Mouse (Mus musculus) hindbrain, embryonic 14.5 days (tissue): Measurements from ENCODE around the gene Olfr285. TPM values are rescaled to one million over a fixed set of nuclear protein-coding genes. Genes with fewer than 3 reads are reported as not detected.

ENCODE experiments used
- polyA plus RNA-seq: library from polyadenylated mRNA; unstranded; fragments of >200 nt; fragmentation: Nextera tagmentation; extraction: Ambion mirVana; gene quantifications from 2 replicates; pipeline ENCODE4 v1.2.1, GENCODE M21; 2014

Gene Olfr285
- polyA plus RNA-seq, 1 experiment from 2014 or later: not detected

Other genes starting within 250 kb of the Olfr285 start
- gene Pfkm, start 224.8 kb downstream of the Olfr285 start, polyA plus RNA-seq: 77.6 and 83.0 TPM in 2 replicates
- gene Senp1, start 223.6 kb downstream of the Olfr285 start, polyA plus RNA-seq: 22.9 and 23.6 TPM in 2 replicates
- gene Asb8, start 151.7 kb downstream of the Olfr285 start, polyA plus RNA-seq: 66.2 and 66.8 TPM in 2 replicates
- 98.1 and 125 TPM in 2 replicates for gene Ccdc184, start 150.2 kb downstream of the Olfr285 start, polyA plus RNA-seq
- not detected in 2 replicates for gene Olfr288, start 121.8 kb downstream of the Olfr285 start, polyA plus RNA-seq
- not detected in 2 replicates for gene Gm44579, start 96.4 kb downstream of the Olfr285 start, polyA plus RNA-seq
- gene Olfr287, start 96.3 kb downstream of the Olfr285 start, polyA plus RNA-seq: 0.17 TPM in 1 of 2 replicates, not detected in the other
- gene Olfr286, start 82.9 kb downstream of the Olfr285 start, polyA plus RNA-seq: not detected in 2 replicates
- gene H1fnt, start 60.1 kb downstream of the Olfr285 start, polyA plus RNA-seq: not detected in 2 replicates
- 12.2 and 14.5 TPM in 2 replicates for gene Zfp641, start 21.2 kb downstream of the Olfr285 start, polyA plus RNA-seq
- not detected in 2 replicates for gene Olfr284, start 23.6 kb upstream of the Olfr285 start, polyA plus RNA-seq
- not detected in 2 replicates for gene Olfr283, start 63.6 kb upstream of the Olfr285 start, polyA plus RNA-seq
- not detected in 2 replicates for gene Olfr282, start 113.9 kb upstream of the Olfr285 start, polyA plus RNA-seq
- gene Olfr281, start 135.2 kb upstream of the Olfr285 start, polyA plus RNA-seq: not detected in 2 replicates
- gene OR5BS1P, start 152.5 kb upstream of the Olfr285 start, polyA plus RNA-seq: not detected in 2 replicates
- gene Lalba, start 165.4 kb upstream of the Olfr285 start, polyA plus RNA-seq: not detected in 2 replicates
- not detected in 2 replicates for gene Olfr279, start 175.0 kb upstream of the Olfr285 start, polyA plus RNA-seq
- gene Kansl2, start 216.9 kb upstream of the Olfr285 start, polyA plus RNA-seq: 99.5 and 100 TPM in 2 replicates